Mouse (Mus musculus): Measurements from ENCODE around the gene Gpr27.

DNA sequence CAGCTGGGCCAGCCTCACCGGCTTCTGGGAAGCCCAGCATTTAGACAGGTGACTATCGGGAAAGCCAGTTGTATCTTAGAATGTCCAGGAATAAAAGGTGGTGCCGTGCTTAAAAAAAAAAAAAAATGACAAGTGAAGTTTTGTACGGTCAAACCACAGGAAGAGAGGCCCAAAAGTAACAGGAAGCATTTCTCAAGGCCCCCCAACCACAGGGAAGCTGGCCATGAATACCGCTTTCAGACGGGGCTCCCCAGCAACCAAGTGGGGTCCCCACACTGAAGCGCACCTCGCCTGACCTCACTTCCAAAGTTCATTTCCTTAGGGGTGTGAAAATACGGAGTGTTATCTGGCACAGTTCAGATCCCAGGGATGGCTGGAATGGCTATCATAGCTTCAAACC, 28.6 kb downstream of the Gpr27 start:
- no peak for TF ChIP-seq TAL1 (IDR thresholded peaks at IDR 0.05; ENCODE audit: low read length)
- TF ChIP-seq GATA1 (IDR thresholded peaks at IDR 0.05; ENCODE audit: low read length), result no peak

Data from erythroblast, embryonic 14.5 days (primary cell).